Mouse (Mus musculus) brown adipose tissue, adult 24 weeks (tissue): Measurements from ENCODE around the gene Nolc1. TPM values are rescaled to one million over a fixed set of nuclear protein-coding genes. Genes with fewer than 3 reads are reported as not detected.

Experiments used
- H3K27ac ChIP-seq: fragments of 200-500 bp; replicated peaks from 2 replicates; pipeline ENCODE4 v1.5.1; 2012; ENCODE audit warnings: low read depth, mild to moderate bottlenecking, low read length
- H3K4me1 ChIP-seq: fragments of 200-500 bp; 2 replicates; pipeline ENCODE4 v1.6.1; 2012; ENCODE audit warnings: low read length, mixed read lengths; ENCODE audit not compliant: control insufficient read depth, insufficient read depth, insufficient read length
- H3K4me3 ChIP-seq: fragments of 200-500 bp; 2 replicates; pipeline ENCODE4 v1.5.1; 2012; ENCODE audit warnings: low read depth, mild to moderate bottlenecking, low read length, moderate library complexity; ENCODE audit not compliant: insufficient read depth
- polyA plus RNA-seq: library from polyadenylated mRNA; stranded (reverse); fragments of >200 nt; gene quantifications from 2 replicates; pipeline ENCODE4 v1.2.4, GENCODE M21; 2012; ENCODE audit not compliant: missing spikeins, insufficient read depth, insufficient read length

Gene Nolc1
- polyA plus RNA-seq, 1 experiment = 21.2 TPM

GRCm38 (mm10) chr19:46132577-46132976, 56.9 kb downstream of the Nolc1 start:
- Histone ChIP-seq H3K4me3 (no peak overlapping the region), H3K4me1 (peaks cover 4% of the 10 kb centered on the region; the same call in 1 of the 2 replicates), H3K27ac (no peak overlapping the region)

Other genes with a start within 250 kb of the Nolc1 start
- gene Armh3, start 77.4 kb upstream of the Nolc1 start, polyA plus RNA-seq = 6.6 and 8.3 TPM in 2 replicates
- 1.8 and 2.1 TPM in 2 replicates for gene Hps6, start 72.4 kb upstream of the Nolc1 start, polyA plus RNA-seq
- 3.9 and 6.6 TPM in 2 replicates for gene Pprc1, start 31.0 kb upstream of the Nolc1 start, polyA plus RNA-seq
- gene Ldb1, start 30.6 kb upstream of the Nolc1 start, polyA plus RNA-seq = 23.9 and 26.5 TPM in 2 replicates
- gene Elovl3, start 56.0 kb downstream of the Nolc1 start, polyA plus RNA-seq = 35.1 and 159 TPM in 2 replicates
- not detected in 2 replicates for gene Pitx3, start 72.5 kb downstream of the Nolc1 start, polyA plus RNA-seq
- 21.7 and 24.9 TPM in 2 replicates for gene Gbf1, start 76.6 kb downstream of the Nolc1 start, polyA plus RNA-seq
- gene Nfkb2, start 228.5 kb downstream of the Nolc1 start, polyA plus RNA-seq = 8.2 and 9.2 TPM in 2 replicates